Mouse (Mus musculus): ENCODE measurements at regions not wholly inside any gene's neighbourhood (a gene's known extent, or its start where the extent isn't known, plus 50 kb on each side); places are given as distances from the start of the nearest gene placed in this dataset.
"Not testable (repeated sequence)": the region's sequence is repeated elsewhere in the genome, so short reads cannot be mapped to it uniquely, and the experiment has no call there.

DNA sequence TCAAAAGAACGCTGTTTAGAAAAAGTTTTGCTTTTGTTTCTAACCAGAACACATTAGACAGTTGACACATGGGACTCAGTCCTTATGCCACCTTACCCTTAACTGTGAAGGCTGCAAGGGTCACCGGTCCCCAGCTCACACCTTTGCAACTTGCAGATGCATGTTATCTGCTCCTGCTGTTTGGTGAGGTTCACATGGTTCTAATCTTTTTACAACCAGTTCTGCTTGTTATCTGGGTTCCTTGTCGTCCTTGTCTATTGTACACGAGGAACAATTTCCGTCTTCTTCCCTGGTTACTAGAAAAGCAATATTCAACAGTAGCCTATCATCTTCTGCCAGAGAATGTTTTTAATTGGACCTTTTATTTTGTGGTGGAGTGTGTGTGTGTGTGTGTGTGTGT lies 200.8 kb downstream of the Gm21738 start:
- H3K9me3 ChIP-seq (ENCODE audit: low read length); H3K4me3 ChIP-seq (ENCODE audit: low read depth, low read length); DNase-seq (ENCODE audit: low spot score); H3K4me1 ChIP-seq (ENCODE audit: insufficient read depth, low read depth, low read length); H3K4me2 ChIP-seq (replicated peaks; ENCODE audit: low read depth, low read length); H3K27ac ChIP-seq (ENCODE audit: low read length); ATAC-seq; H3K9ac ChIP-seq (replicated peaks; ENCODE audit: low read depth); H3K27me3 ChIP-seq (replicated peaks; ENCODE audit: insufficient read depth, low read length); H3K36me3 ChIP-seq (ENCODE audit: insufficient read depth, low read length): not testable (repeated sequence)
- WGBS: 76% methylated on average over 5 of the region's 5 CpGs

DNA sequence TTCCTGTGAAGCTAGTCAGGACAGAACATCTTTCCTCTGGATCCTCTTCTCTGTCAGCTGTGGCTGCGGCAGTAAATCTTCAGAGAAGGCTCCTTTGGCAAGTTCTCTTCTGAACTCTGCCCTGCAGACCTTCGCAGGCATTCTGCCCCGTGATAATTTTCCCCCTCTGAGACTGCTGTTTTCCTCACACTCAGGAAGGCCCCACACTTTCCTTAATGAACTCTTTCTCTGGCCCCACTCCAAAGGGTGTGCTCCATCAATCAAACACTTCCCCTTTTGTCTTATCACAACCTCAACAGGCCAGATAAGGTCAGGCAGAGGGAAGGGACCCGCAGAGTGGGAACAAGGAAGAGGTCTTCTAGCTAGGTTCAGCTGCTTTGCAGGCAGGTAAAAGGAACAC lies 210.2 kb downstream of the Gm21738 start:
- no peak for TF ChIP-seq EP300 (IDR thresholded peaks at IDR 0.05)
- TF ChIP-seq CTCF (IDR thresholded peaks at IDR 0.05): no peak
- no peaks in the 10 kb centered on the region for H3K36me3 ChIP-seq (ENCODE audit: insufficient read depth, low read length)
- no peak overlapping the region for H3K27ac ChIP-seq (ENCODE audit: low read length)
- no peak overlapping the region for H3K4me2 ChIP-seq (replicated peaks; ENCODE audit: low read depth, low read length)
- no peak overlapping the region for H3K9ac ChIP-seq (replicated peaks; ENCODE audit: low read depth)
- no peak for ATAC-seq
- WGBS: 29% methylated on average over 4 of the region's 4 CpGs
- H3K9me3 ChIP-seq (ENCODE audit: low read length): no peaks in the 10 kb centered on the region
- no peak for DNase-seq (ENCODE audit: low spot score)
- H3K4me1 ChIP-seq (ENCODE audit: insufficient read depth, low read depth, low read length): no peaks in the 10 kb centered on the region
- no peak overlapping the region for H3K4me3 ChIP-seq (ENCODE audit: low read depth, low read length)
- no peaks in the 10 kb centered on the region for H3K27me3 ChIP-seq (replicated peaks; ENCODE audit: insufficient read depth, low read length)

- H3K4me3 ChIP-seq (ENCODE audit: low read depth, low read length); ATAC-seq; H3K4me1 ChIP-seq (ENCODE audit: insufficient read depth, low read depth, low read length); H3K9ac ChIP-seq (replicated peaks; ENCODE audit: low read depth); H3K4me2 ChIP-seq (replicated peaks; ENCODE audit: low read depth, low read length); H3K9me3 ChIP-seq (ENCODE audit: low read length); H3K36me3 ChIP-seq (ENCODE audit: insufficient read depth, low read length); H3K27me3 ChIP-seq (replicated peaks; ENCODE audit: insufficient read depth, low read length); DNase-seq (ENCODE audit: low spot score); H3K27ac ChIP-seq (ENCODE audit: low read length): not testable (repeated sequence)
- 58% methylated on average over 9 of the region's 9 CpGs for WGBS
These were observed 238.5 kb downstream of the Gm21738 start for GRCm38 (mm10) chr14:19180203-19180602.

DNA sequence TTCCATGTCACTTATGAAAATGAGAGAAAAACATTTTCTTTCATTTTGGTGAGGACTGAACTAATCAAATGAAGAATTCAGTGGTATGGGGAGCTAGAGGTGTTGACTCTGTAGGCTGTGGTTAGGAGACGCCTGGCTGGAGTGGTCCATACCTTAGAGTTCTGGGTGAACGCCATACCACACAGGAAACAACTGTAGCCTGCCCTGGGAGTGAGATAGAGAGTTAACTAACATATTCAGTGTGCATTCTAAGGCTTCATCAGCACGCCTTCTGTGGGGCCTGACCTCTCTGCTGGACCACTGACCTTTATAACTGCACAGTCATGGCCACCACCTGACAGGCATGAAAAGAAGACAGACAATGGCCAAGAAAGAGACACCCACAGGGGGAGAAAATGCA lies 240.7 kb downstream of the Gm21738 start:
- ATAC-seq; H3K4me3 ChIP-seq (ENCODE audit: low read depth, low read length); H3K27ac ChIP-seq (ENCODE audit: low read length); H3K9me3 ChIP-seq (ENCODE audit: low read length); H3K4me2 ChIP-seq (replicated peaks; ENCODE audit: low read depth, low read length); H3K27me3 ChIP-seq (replicated peaks; ENCODE audit: insufficient read depth, low read length); H3K36me3 ChIP-seq (ENCODE audit: insufficient read depth, low read length); H3K9ac ChIP-seq (replicated peaks; ENCODE audit: low read depth); DNase-seq (ENCODE audit: low spot score); H3K4me1 ChIP-seq (ENCODE audit: insufficient read depth, low read depth, low read length): not testable (repeated sequence)
- 61% methylated on average over 3 of the region's 3 CpGs for WGBS

DNA sequence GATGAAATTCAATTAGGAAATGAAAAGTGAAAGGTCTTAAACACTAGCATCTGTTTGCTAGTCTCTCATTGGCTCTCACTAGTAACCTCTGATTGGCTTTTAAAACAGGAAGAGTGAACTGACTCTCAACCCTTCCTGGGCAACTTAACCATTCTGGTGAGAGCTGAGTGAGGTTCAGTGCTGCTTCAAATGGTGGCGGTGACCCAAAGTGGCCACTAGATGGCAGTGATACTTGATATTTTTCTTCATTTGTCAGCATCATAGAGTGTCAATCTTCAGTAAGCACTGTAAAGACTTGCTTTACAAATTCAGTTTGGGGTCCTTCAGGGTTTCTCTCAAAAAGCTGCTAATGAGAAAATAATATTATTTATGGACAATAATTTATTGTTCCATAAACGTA lies 243.4 kb downstream of the Gm21738 start:
- Histone ChIP-seq H3K4me1 (ENCODE audit: insufficient read depth, low read depth, low read length) (no peaks in the 10 kb centered on the region), H3K9me3 (ENCODE audit: low read length) (no peaks in the 10 kb centered on the region), H3K27me3 (replicated peaks; ENCODE audit: insufficient read depth, low read length) (no peaks in the 10 kb centered on the region), H3K9ac (replicated peaks; ENCODE audit: low read depth) (no peak overlapping the region), H3K4me3 (ENCODE audit: low read depth, low read length) (no peak overlapping the region), H3K27ac (ENCODE audit: low read length) (no peak overlapping the region), H3K4me2 (replicated peaks; ENCODE audit: low read depth, low read length) (no peak overlapping the region), H3K36me3 (ENCODE audit: insufficient read depth, low read length) (no peaks in the 10 kb centered on the region)
- WGBS: 8% methylated on average over 2 of the region's 2 CpGs
- DNase-seq (ENCODE audit: low spot score): peak; percentile 18
- ATAC-seq: no peak
- TF ChIP-seq EP300 (IDR thresholded peaks at IDR 0.05) (no peak), CTCF (IDR thresholded peaks at IDR 0.05) (peak; percentile 61)

- H3K36me3 ChIP-seq (ENCODE audit: insufficient read depth, low read length); H3K27me3 ChIP-seq (replicated peaks; ENCODE audit: insufficient read depth, low read length); H3K27ac ChIP-seq (ENCODE audit: low read length); DNase-seq (ENCODE audit: low spot score); H3K9ac ChIP-seq (replicated peaks; ENCODE audit: low read depth); H3K4me2 ChIP-seq (replicated peaks; ENCODE audit: low read depth, low read length); H3K9me3 ChIP-seq (ENCODE audit: low read length); H3K4me3 ChIP-seq (ENCODE audit: low read depth, low read length); H3K4me1 ChIP-seq (ENCODE audit: insufficient read depth, low read depth, low read length); ATAC-seq: not testable (repeated sequence)
- WGBS: 65% methylated on average over 4 of the region's 4 CpGs
These were observed 248.3 kb downstream of the Gm21738 start for GRCm38 (mm10) chr14:19170300-19171022.

- DNase-seq (ENCODE audit: low spot score) (no peak), ATAC-seq (no peak)
- H3K4me2 ChIP-seq (replicated peaks; ENCODE audit: low read depth, low read length): no peak overlapping the region
- H3K36me3 ChIP-seq (ENCODE audit: insufficient read depth, low read length): no peaks in the 10 kb centered on the region
- no peaks in the 10 kb centered on the region for H3K27me3 ChIP-seq (replicated peaks; ENCODE audit: insufficient read depth, low read length)
- H3K27ac ChIP-seq (ENCODE audit: low read length): no peak overlapping the region
- no peaks in the 10 kb centered on the region for H3K4me1 ChIP-seq (ENCODE audit: insufficient read depth, low read depth, low read length)
- no peak overlapping the region for H3K9ac ChIP-seq (replicated peaks; ENCODE audit: low read depth)
- H3K4me3 ChIP-seq (ENCODE audit: low read depth, low read length): no peak overlapping the region
- no peak for TF ChIP-seq CTCF (IDR thresholded peaks at IDR 0.05)
- TF ChIP-seq EP300 (IDR thresholded peaks at IDR 0.05): no peak
- no peaks in the 10 kb centered on the region for H3K9me3 ChIP-seq (ENCODE audit: low read length)
These were observed 251.9 kb downstream of the Gm21738 start for GRCm38 (mm10) chr14:19166821-19167220.

DNA sequence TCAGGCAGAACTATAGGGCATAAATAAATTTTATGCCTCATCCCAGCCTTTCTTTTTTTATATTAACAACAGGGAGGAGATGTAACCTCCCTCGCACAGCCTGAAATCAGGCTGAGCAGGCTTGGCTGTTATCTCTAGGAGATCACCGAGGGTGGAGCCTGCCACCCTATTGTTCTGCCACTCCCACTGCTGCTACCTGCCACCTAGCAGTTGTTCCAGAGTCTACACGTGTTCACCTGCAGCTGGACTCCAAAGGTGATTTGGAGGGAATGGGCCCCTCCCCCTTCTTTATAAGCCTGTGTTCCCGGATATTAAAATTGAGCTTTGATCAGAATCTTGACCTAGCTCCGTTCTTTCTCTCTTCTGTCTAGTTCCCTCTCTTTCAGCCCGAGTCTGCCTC lies 245.8 kb upstream of the Ube2e2 start:
- DNase-seq (ENCODE audit: low spot score); H3K36me3 ChIP-seq (ENCODE audit: insufficient read depth, low read length); H3K4me3 ChIP-seq (ENCODE audit: low read depth, low read length); H3K4me1 ChIP-seq (ENCODE audit: insufficient read depth, low read depth, low read length); H3K27ac ChIP-seq (ENCODE audit: low read length); H3K27me3 ChIP-seq (replicated peaks; ENCODE audit: insufficient read depth, low read length); H3K9ac ChIP-seq (replicated peaks; ENCODE audit: low read depth); H3K9me3 ChIP-seq (ENCODE audit: low read length); H3K4me2 ChIP-seq (replicated peaks; ENCODE audit: low read depth, low read length); ATAC-seq: not testable (repeated sequence)
- 77% methylated on average over 6 of the region's 6 CpGs for WGBS
